Mouse (Mus musculus) embryonic fibroblast, embryonic 13.5 days (primary cell): ENCODE results near the gene Arid1b.

ENCODE experiments used
- CTCF ChIP-seq: IDR thresholded peaks from 2 replicates; pipeline ENCODE4 v1.5.1; 2011; ENCODE audit warnings: mild to moderate bottlenecking, control low read depth, low read length, moderate library complexity, borderline replicate concordance; ENCODE audit not compliant: insufficient read depth
- POLR2A ChIP-seq: IDR thresholded peaks from 2 replicates; pipeline ENCODE4 v1.6.1; 2011; ENCODE audit warnings: low read depth, mild to moderate bottlenecking, control low read depth, low read length, moderate library complexity

GRCm38 (mm10) chr17:5021303-5022003, 27.3 kb downstream of the Arid1b start:
- no peak for TF ChIP-seq CTCF
- TF ChIP-seq POLR2A: no peak
